Mouse (Mus musculus) kidney, embryonic 14.5 days (tissue): ENCODE measurements around the gene Gm6401. TPM values are rescaled to one million over a fixed set of nuclear protein-coding genes. Genes with fewer than 3 reads are reported as not detected.
"Not testable (repeated sequence)": the region's sequence is repeated elsewhere in the genome, so short reads cannot be mapped to it uniquely, and the experiment has no call there.

Experiments
- ATAC-seq: fragments of 200-750 bp; cut with Nextera tagmentation; 2 replicates; pipeline ENCODE4 v1.8.0; 2017; ENCODE audit warnings: moderate number of reproducible peaks, mild to moderate bottlenecking, moderate TSS enrichment, moderate library complexity; ENCODE audit not compliant: low FRiP score, low TSS enrichment
- H3K27ac ChIP-seq: fragments of 300-500 bp; sonication (generic); 2 replicates; pipeline ENCODE4 v1.5.1; 2014; ENCODE audit warnings: low read depth, mild to moderate bottlenecking, low read length, moderate library complexity, mixed read lengths
- H3K27me3 ChIP-seq: fragments of 300-500 bp; sonication (generic); 2 replicates; pipeline ENCODE4 v1.6.1; 2014; ENCODE audit warnings: mild to moderate bottlenecking, low read length; ENCODE audit not compliant: control insufficient read depth, insufficient read depth
- H3K36me3 ChIP-seq: fragments of 300-500 bp; sonication (generic); 2 replicates; pipeline ENCODE4 v1.6.1; 2014; ENCODE audit warnings: low read length, mixed read lengths; ENCODE audit not compliant: control insufficient read depth, insufficient read depth
- H3K4me1 ChIP-seq: fragments of 300-500 bp; sonication (generic); 2 replicates; pipeline ENCODE4 v1.6.1; 2014; ENCODE audit warnings: low read length, mixed read lengths; ENCODE audit not compliant: control insufficient read depth, insufficient read depth
- H3K4me2 ChIP-seq: fragments of 300-500 bp; sonication (generic); replicated peaks from 2 replicates; pipeline ENCODE4 v1.6.1; 2014; ENCODE audit warnings: low read depth, mild to moderate bottlenecking, low read length
- H3K4me3 ChIP-seq: fragments of 300-500 bp; sonication (generic); 2 replicates; pipeline ENCODE4 v1.5.1; 2014; ENCODE audit warnings: mild to moderate bottlenecking, low read length
- H3K9ac ChIP-seq: fragments of 300-500 bp; sonication (generic); 2 replicates; pipeline ENCODE4 v1.6.1; 2014; ENCODE audit warnings: low read depth, mild to moderate bottlenecking, low read length, moderate library complexity
- H3K9me3 ChIP-seq: fragments of 300-500 bp; sonication (generic); 2 replicates; pipeline ENCODE4 v1.6.1; 2016; ENCODE audit warnings: low read length; ENCODE audit not compliant: control insufficient read depth
- WGBS: fragments of 180-500 bp; shearing (Covaris S2); extraction: QIAGEN DNeasy Blood & Tissue Kit; methylation state at CpG from one replicate; pipeline ENCODE4 v1.1.7; 2014; 5-methylcytosine and 5-hydroxymethylcytosine counted together
- polyA plus RNA-seq: library from polyadenylated mRNA; unstranded; fragments of >200 nt; fragmentation: Nextera tagmentation; extraction: Ambion mirVana; gene quantifications from 2 replicates; pipeline ENCODE4 v1.2.1, GENCODE M21; 2014

Gene Gm6401
- not detected in 2 replicates for polyA plus RNA-seq

DNA sequence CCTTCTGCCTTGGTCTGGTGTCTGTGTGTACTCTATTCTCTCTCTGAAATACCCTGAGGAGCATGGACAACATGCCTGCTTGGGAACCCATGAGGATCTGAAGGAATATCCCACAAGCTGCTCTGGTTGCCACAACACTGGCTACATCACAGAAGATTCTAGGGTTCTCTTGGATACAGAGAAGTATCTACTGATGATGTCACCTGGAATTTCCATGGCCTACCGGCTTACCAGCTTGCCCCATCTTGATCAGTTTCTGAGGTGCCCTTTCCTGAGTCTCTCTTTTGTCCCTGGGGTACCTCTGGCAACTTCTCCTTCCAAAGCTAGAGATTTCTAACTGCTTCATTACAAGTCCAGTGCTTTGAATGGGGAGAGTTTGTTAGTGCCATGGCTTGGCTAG, at the start of gene Gm6401:
Gene Gm6401 (minus strand): TSS at position 101 of the 400 bp plus-strand sequence.
- ATAC-seq, H3K9ac ChIP-seq: not testable (repeated sequence)
- 86% methylated on average over 1 of the region's 1 CpGs for WGBS

DNA sequence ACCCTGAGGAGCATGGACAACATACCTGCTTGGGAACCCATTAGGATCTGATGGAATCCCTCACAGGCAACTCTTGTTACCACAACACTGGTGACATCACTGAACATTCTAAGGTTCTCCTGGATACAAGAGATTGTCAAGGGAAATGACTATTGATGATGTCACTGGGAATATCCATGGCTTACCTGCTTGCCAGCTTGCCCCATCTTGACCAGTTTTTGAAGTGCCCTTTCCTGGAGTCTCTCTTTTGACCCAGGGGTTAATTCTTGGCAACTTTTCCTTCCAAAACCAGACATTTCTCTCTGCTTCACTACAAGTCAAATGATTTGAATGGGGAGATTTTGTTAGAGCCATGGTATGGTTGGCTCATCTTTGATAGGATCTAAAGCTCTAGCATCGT, 15.5 kb upstream of the Gm6401 start, which contains the start of gene Gm3543:
Gene Gm3543 (minus strand): TSS at position 101 of the 400 bp plus-strand sequence.
- not testable (repeated sequence) for H3K4me1 ChIP-seq, ATAC-seq, H3K27me3 ChIP-seq, H3K4me2 ChIP-seq, H3K36me3 ChIP-seq, H3K9me3 ChIP-seq, H3K9ac ChIP-seq, H3K27ac ChIP-seq, H3K4me3 ChIP-seq
- WGBS, result no CpG with 5 or more reads among the region's 1 CpGs

More for the DNA sequence above, at the start of gene Gm6401:
- H3K9me3 ChIP-seq, H3K4me1 ChIP-seq, H3K4me2 ChIP-seq, H3K4me3 ChIP-seq, H3K27ac ChIP-seq, H3K36me3 ChIP-seq, H3K27me3 ChIP-seq: not testable (repeated sequence)

DNA sequence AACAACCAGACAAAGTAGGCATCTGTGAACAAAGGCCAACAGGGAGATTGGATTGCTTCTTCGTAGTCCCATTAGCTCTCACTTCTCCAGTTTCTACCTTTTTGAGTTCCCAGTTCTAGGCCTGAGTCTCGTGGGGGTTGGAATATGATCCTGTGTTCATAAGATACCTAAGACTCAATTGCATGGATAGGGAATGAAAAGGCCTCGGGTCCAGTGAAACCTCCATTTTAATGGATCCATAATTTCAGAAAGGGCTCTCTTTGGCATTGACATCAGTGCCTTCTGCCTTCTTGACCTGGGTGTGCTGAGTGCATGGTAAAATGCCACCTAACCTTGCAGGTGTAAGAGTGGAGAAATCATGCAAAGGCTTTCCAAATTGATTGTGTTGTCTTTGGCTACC, 869 bp upstream of the Gm6401 start:
- H3K4me1 ChIP-seq, H3K27ac ChIP-seq, H3K4me2 ChIP-seq: not testable (repeated sequence)

DNA sequence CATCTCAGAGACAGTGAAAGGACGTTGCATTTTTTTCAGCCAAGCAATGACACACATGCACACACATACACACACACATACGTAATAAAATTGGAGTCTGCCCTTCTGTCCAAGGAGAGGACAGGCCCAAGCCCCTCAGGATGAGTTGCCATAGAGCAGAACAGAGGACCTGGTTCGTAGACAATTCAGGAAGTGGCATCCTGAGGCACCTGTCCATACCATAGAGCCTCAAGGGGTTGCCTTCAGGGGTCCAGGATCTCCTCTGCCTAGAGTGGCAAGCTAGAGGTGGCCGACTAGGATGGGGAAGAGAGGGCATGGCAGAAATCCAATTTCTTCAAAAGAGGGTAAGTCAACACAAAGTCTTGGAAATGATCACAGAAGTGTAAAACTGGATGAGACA, 3.6 kb downstream of the Gm6401 start:
- not testable (repeated sequence) for H3K9ac ChIP-seq, H3K4me1 ChIP-seq, H3K36me3 ChIP-seq, H3K4me2 ChIP-seq, ATAC-seq, H3K4me3 ChIP-seq, H3K9me3 ChIP-seq, H3K27ac ChIP-seq, H3K27me3 ChIP-seq
- WGBS, result 73% methylated on average over 4 of the region's 4 CpGs

More for the DNA sequence above, 869 bp upstream of the Gm6401 start:
- not testable (repeated sequence) for H3K9ac ChIP-seq, H3K27me3 ChIP-seq, ATAC-seq, H3K9me3 ChIP-seq, H3K36me3 ChIP-seq, H3K4me3 ChIP-seq
- 71% methylated on average over 3 of the region's 3 CpGs for WGBS

DNA sequence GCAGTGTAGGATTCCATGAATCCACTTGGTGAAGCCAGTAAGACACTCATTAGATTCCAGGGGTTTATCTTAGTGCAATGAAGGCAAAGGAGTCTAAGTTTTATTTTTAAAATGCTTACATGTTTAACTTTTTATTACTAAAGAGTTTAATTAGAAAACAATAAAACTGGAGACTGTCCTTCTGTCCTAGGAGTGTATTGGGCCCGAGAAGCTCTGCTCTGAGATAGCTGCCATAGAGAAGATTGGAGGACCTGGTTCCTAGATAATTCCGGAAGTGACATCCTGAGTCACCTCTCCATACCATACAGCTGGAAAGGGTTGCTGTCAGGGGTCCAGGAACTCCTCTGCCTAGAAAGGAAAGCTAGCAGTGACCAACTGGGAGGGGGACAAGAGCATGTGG, 24.0 kb downstream of the Gm6401 start, which contains the start of gene 1700024B05Rik:
Gene 1700024B05Rik (plus strand): TSS at position 301 of the 400 bp plus-strand sequence.
- WGBS, result 100% methylated on average over 1 of the region's 2 CpGs

DNA sequence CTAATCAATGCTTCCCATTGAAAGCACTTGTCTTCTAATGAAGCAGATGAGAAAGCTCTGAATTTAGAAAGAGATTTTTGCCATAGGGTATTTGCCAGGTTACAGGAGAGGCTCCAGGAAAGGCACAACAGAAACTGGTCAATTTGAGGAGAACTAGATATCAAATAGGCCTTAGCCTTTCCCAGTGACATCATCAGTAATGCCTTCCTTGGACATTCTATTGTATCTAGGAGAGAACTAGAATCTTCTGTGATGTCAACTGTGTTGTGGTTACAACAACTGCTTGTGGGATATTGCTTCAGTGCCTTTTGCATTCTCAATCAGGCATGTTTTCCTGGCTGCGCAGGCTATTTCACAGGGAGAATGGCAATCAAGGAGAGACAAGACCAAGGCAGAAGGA, 43.1 kb downstream of the Gm6401 start, which contains the start of gene 1700049E17Rik1:
Gene 1700049E17Rik1 (plus strand): TSS at position 301 of the 400 bp plus-strand sequence.
- not testable (repeated sequence) for H3K36me3 ChIP-seq, H3K9me3 ChIP-seq, H3K4me3 ChIP-seq, ATAC-seq, H3K9ac ChIP-seq, H3K27ac ChIP-seq, H3K4me2 ChIP-seq, H3K27me3 ChIP-seq, H3K4me1 ChIP-seq
- WGBS, result no CpG with 5 or more reads among the region's 1 CpGs

More for the DNA sequence above, 24.0 kb downstream of the Gm6401 start, which contains the start of gene 1700024B05Rik:
- H3K9ac ChIP-seq, H3K4me2 ChIP-seq, H3K9me3 ChIP-seq, H3K4me1 ChIP-seq, H3K4me3 ChIP-seq, ATAC-seq, H3K27me3 ChIP-seq, H3K27ac ChIP-seq, H3K36me3 ChIP-seq: not testable (repeated sequence)

Other genes with a start within 250 kb of the Gm6401 start
- not detected in 2 replicates for gene Gm7929, start 217.3 kb downstream of the Gm6401 start, polyA plus RNA-seq
- gene Gm47189, start 195.5 kb downstream of the Gm6401 start, polyA plus RNA-seq, result not detected in 2 replicates
- not detected in 2 replicates for gene Gm7980, start 60.6 kb downstream of the Gm6401 start, polyA plus RNA-seq
- not detected in 2 replicates for gene 1700049E17Rik1, start 43.0 kb downstream of the Gm6401 start, polyA plus RNA-seq
- gene 1700024B05Rik, start 23.9 kb downstream of the Gm6401 start, polyA plus RNA-seq, result not detected in 2 replicates
- not detected in 2 replicates for gene Gm3543, start 15.4 kb upstream of the Gm6401 start, polyA plus RNA-seq
- gene Gm7951, start 149.4 kb upstream of the Gm6401 start, polyA plus RNA-seq, result not detected in 2 replicates
- not detected in 2 replicates for gene Gm17027, start 194.7 kb upstream of the Gm6401 start, polyA plus RNA-seq
- gene Gm3573, start 222.9 kb upstream of the Gm6401 start, polyA plus RNA-seq, result not detected in 2 replicates